Mouse (Mus musculus) ES-E14 (cell line): ENCODE results near the gene Mapk3. TPM values are rescaled to one million over a fixed set of nuclear protein-coding genes. Genes with fewer than 3 reads are reported as not detected.

Experiments used
- DNase-seq: peaks from one replicate; pipeline ENCODE4 v3.0.0-alpha.2; 2013; ENCODE audit warnings: low read depth, low spot score
- H3K27ac ChIP-seq: 2 replicates; pipeline ENCODE4 v1.5.1; 2012; ENCODE audit warnings: low read depth, mild to moderate bottlenecking, low read length, moderate library complexity, mixed read lengths; ENCODE audit not compliant: poor library complexity, insufficient read depth, severe bottlenecking
- H3K36me3 ChIP-seq: 2 replicates; pipeline ENCODE4 v1.6.1; 2012; ENCODE audit warnings: mild to moderate bottlenecking, low read length, moderate library complexity, mixed read lengths; ENCODE audit not compliant: control insufficient read depth, poor library complexity, insufficient read depth, severe bottlenecking
- H3K4me1 ChIP-seq, 2 experiments: fragments of 150-350 bp in 1 of 2; sonication (generic) in 1 of 2; 2 replicates each; pipeline ENCODE4 v1.6.1; 2012; ENCODE audit warnings: low read length in 2 of 2, mild to moderate bottlenecking in 1 of 2, mixed read lengths in 1 of 2; ENCODE audit not compliant: control insufficient read depth in 2 of 2, insufficient read depth in 2 of 2, poor library complexity in 1 of 2
- H3K4me3 ChIP-seq, 2 experiments: fragments of 150-350 bp in 1 of 2; sonication (generic) in 1 of 2; 2 replicates each; pipeline ENCODE4 v1.5.1; 2012; ENCODE audit warnings: low read length in 2 of 2, low read depth in 1 of 2, mild to moderate bottlenecking in 1 of 2, mixed read lengths in 1 of 2; ENCODE audit not compliant: insufficient read depth in 1 of 2, poor library complexity in 1 of 2, severe bottlenecking in 1 of 2
- H3K9ac ChIP-seq: 2 replicates; pipeline ENCODE4 v1.6.1; 2012; ENCODE audit warnings: low read depth, mild to moderate bottlenecking, low read length, mixed read lengths; ENCODE audit not compliant: poor library complexity, insufficient read depth, severe bottlenecking
- H3K9me3 ChIP-seq: fragments of 150-350 bp; sonication (generic); 2 replicates; pipeline ENCODE4 v1.6.1; 2012; ENCODE audit warnings: low read depth, mild to moderate bottlenecking, low read length; ENCODE audit not compliant: control insufficient read depth, insufficient read depth
- CHD2 ChIP-seq: IDR thresholded peaks from 2 replicates; pipeline ENCODE4 v1.6.1; 2014; ENCODE audit warnings: mild to moderate bottlenecking, low read depth, low read length, inconsistent platforms
- HCFC1 ChIP-seq: IDR thresholded peaks from 2 replicates; pipeline ENCODE4 v1.6.1; 2012; ENCODE audit warnings: low read length, inconsistent platforms, borderline replicate concordance; ENCODE audit not compliant: insufficient read depth
- MAFK ChIP-seq: IDR thresholded peaks from 2 replicates; pipeline ENCODE4 v1.6.1; 2014; ENCODE audit warnings: mild to moderate bottlenecking, low read depth, low read length, inconsistent platforms; ENCODE audit not compliant: insufficient read depth
- ZC3H11A ChIP-seq: IDR thresholded peaks from 2 replicates; pipeline ENCODE4 v1.6.1; 2012; ENCODE audit warnings: low read depth, mild to moderate bottlenecking, inconsistent platforms, low read length, borderline replicate concordance
- ZNF384 ChIP-seq: IDR thresholded peaks from 2 replicates; pipeline ENCODE4 v1.6.1; 2012; ENCODE audit warnings: low read depth, low read length, inconsistent platforms
- in situ Hi-C, 2 experiments: fragments of 600-800 bp; cut with MboI; formaldehyde crosslinking; loops; one replicate each; pipeline ENCODE4 v1.15.1; 2025; ENCODE audit warnings: low sequenced_read_pairs in 2 of 2, inconsistent platforms in 1 of 2; ENCODE audit not compliant: unreplicated experiment in 2 of 2
- total RNA-seq: library from RNA; depleted of rRNA; stranded (reverse); fragments of 300-350 nt; gene quantifications from 2 replicates; pipeline ENCODE4 v1.2.3, GENCODE M21; 2012

The Mapk3 gene
- total RNA-seq, 1 experiment: 31.1 TPM

- peak overlapping the region; percentile 3 to 7; a peak in 1 of 4 replicates for H3K4me3 ChIP-seq
- peaks cover 3% of the 10 kb centered on the region; the same call in 1 of the 2 replicates for H3K36me3 ChIP-seq
- H3K27ac ChIP-seq: peak overlapping the region; percentile 9; the same call in 1 of the 2 replicates
- peak overlapping the region; percentile 27; the same call in 1 of the 2 replicates for H3K9ac ChIP-seq
- H3K4me1 ChIP-seq: peaks cover 5 to 13% of the 10 kb centered on the region in 2 experiments; a peak in 3 of 4 replicates
- no peak for DNase-seq
- in situ Hi-C loops: no loop called here
- no peaks in the 10 kb centered on the region for H3K9me3 ChIP-seq
- TF ChIP-seq HCFC1 (no peak), MAFK (no peak), ZNF384 (no peak), ZC3H11A (no peak), CHD2 (no peak)
These were observed 13.9 kb downstream of the Mapk3 start for GRCm38 (mm10) chr7:126773351-126773750.

- Histone ChIP-seq H3K9ac (no peak overlapping the region), H3K36me3 (peaks cover 2% of the 10 kb centered on the region; the same call in 1 of the 2 replicates), H3K4me3 (no peak overlapping the region), H3K9me3 (no peaks in the 10 kb centered on the region), H3K4me1 (peaks cover 5 to 13% of the 10 kb centered on the region in 2 experiments; a peak in 3 of 4 replicates), H3K27ac (no peak overlapping the region)
- TF ChIP-seq CHD2: no peak
- no peak for TF ChIP-seq ZC3H11A
- TF ChIP-seq ZNF384: no peak
- no peak for TF ChIP-seq MAFK
- TF ChIP-seq HCFC1: no peak
- in situ Hi-C loops: no loop called here
- no peak for DNase-seq
These were observed 15.1 kb downstream of the Mapk3 start for GRCm38 (mm10) chr7:126774463-126774862.

GRCm38 (mm10) chr7:126775185-126775977 lies 16.0 kb downstream of the Mapk3 start:
- peaks cover 7 to 16% of the 10 kb centered on the region in 2 experiments for H3K4me1 ChIP-seq
- H3K36me3 ChIP-seq: peaks cover 2% of the 10 kb centered on the region; the same call in 1 of the 2 replicates
- no peak for DNase-seq
- no peak for TF ChIP-seq HCFC1
- no peak for TF ChIP-seq MAFK
- no peak for TF ChIP-seq ZC3H11A
- no peak for TF ChIP-seq ZNF384
- TF ChIP-seq CHD2: no peak
- H3K27ac ChIP-seq: no peak overlapping the region
- H3K4me3 ChIP-seq: no peak overlapping the region
- H3K9ac ChIP-seq: no peak overlapping the region
- in situ Hi-C loops: no loop called here
- H3K9me3 ChIP-seq: no peaks in the 10 kb centered on the region

- in situ Hi-C loops: no loop called here
- Histone ChIP-seq H3K4me1 (peaks cover 5 to 18% of the 10 kb centered on the region in 2 experiments), H3K27ac (no peak overlapping the region), H3K4me3 (peak overlapping the region in 1 of 2 experiments; percentile 74; a peak in 1 of 4 replicates), H3K9ac (peak overlapping the region; percentile 62; the same call in 1 of the 2 replicates), H3K9me3 (no peaks in the 10 kb centered on the region), H3K36me3 (peaks cover 2% of the 10 kb centered on the region; the same call in 1 of the 2 replicates)
- TF ChIP-seq ZNF384 (no peak), CHD2 (no peak), MAFK (no peak), ZC3H11A (no peak), HCFC1 (no peak)
- DNase-seq: no peak
These were observed 16.5 kb downstream of the Mapk3 start for GRCm38 (mm10) chr7:126775978-126776234.

- peaks cover 5 to 23% of the 10 kb centered on the region in 2 experiments for H3K4me1 ChIP-seq
- in situ Hi-C loops: no loop called here
- H3K4me3 ChIP-seq: peak within 1 kb of the TSS; percentile 74 to 85
- H3K36me3 ChIP-seq: peaks cover 2% of the 10 kb centered on the region; the same call in 1 of the 2 replicates
- TF ChIP-seq ZNF384: no peak
- no peak for TF ChIP-seq CHD2
- TF ChIP-seq HCFC1: 0 out of 2 replicates have a peak, but pooled peaks have one; percentile 5
- TF ChIP-seq ZC3H11A: no peak
- peak within 1 kb of the TSS; percentile 77 for H3K9ac ChIP-seq
- peak; percentile 62 for DNase-seq
- no peaks in the 10 kb centered on the region for H3K9me3 ChIP-seq
- peak within 1 kb of the TSS; percentile 5 for H3K27ac ChIP-seq
These were observed 17.2 kb downstream of the Mapk3 start, which contains the start of gene Ypel3 for GRCm38 (mm10) chr7:126776598-126777057. Gene Ypel3, plus strand, starts transcription at chr7:126776955.
